Comparison of ENCODE assay signal across 15 mouse cellular contexts in genomic region chr6:38961427-38962033, GRCm38 (mm10).
DNase-seq lines count a peak whose midpoint lies in the region; ATAC-seq lines count a peak whose summit lies in the region.
"Had no signal": no experiment of that assay in that cellular context is flagged by ENCODE, and none has a peak within 500 bp of the region (broad histone marks: within the 10 kb centered on the region; RNA-seq: fewer than 3 reads in every experiment).

No protein-coding gene starts in this region.

- no peaks in the 10 kb centered on the region for H3K4me1 ChIP-seq in forebrain, embryonic 16.5 days (replicated peaks; ENCODE audit: control insufficient read depth, insufficient read depth, low read length)
- H3K4me1 ChIP-seq in forebrain, embryonic 13.5 days, result no peaks in the 10 kb centered on the region
- H3K4me1 ChIP-seq in hindbrain, embryonic 13.5 days (replicated peaks), result peaks cover 15% of the 10 kb centered on the region
- peaks cover 7% of the 10 kb centered on the region; the same call in 1 of the 2 replicates for H3K4me1 ChIP-seq in hindbrain, embryonic 10.5 days (replicated peaks)
- peaks cover 66% of the 10 kb centered on the region for H3K4me1 ChIP-seq in liver, embryonic 13.5 days (replicated peaks)
- peaks cover 42% of the 10 kb centered on the region for H3K4me1 ChIP-seq in liver, embryonic 12.5 days
- H3K4me1 ChIP-seq: embryonic facial prominence, embryonic 12.5 days; forebrain, embryonic 10.5 days; limb, embryonic 12.5 days had no signal

- ATAC-seq in forebrain, embryonic 16.5 days, result peak; percentile 40; the same call in 1 of the 2 replicates
- ATAC-seq in forebrain, embryonic 13.5 days, result no peak; the same call in 1 of the 2 replicates
- peak; percentile 49; the same call in 1 of the 2 replicates for ATAC-seq in hindbrain, embryonic 13.5 days (ENCODE audit: low FRiP score)
- no peak for ATAC-seq in liver, embryonic 13.5 days (ENCODE audit: low read depth)
- ATAC-seq in liver, embryonic 12.5 days, result no peak
- ATAC-seq in activated CD4-positive, CD25-positive, alpha-beta regulatory T cell, adult 4 months, result no peak
- ATAC-seq: inflammation-experienced regulatory T-cells, adult 6 months had no signal

- H3K27me3 ChIP-seq in forebrain, embryonic 16.5 days (replicated peaks; ENCODE audit: control insufficient read depth, insufficient read depth, low read length), result no peaks in the 10 kb centered on the region
- no peaks in the 10 kb centered on the region for H3K27me3 ChIP-seq in forebrain, embryonic 13.5 days
- H3K27me3 ChIP-seq in hindbrain, embryonic 13.5 days, result 0 out of 2 replicates have a peak, but pooled peaks cover 4% of the 10 kb centered on the region
- no peaks in the 10 kb centered on the region for H3K27me3 ChIP-seq in hindbrain, embryonic 10.5 days (ENCODE audit: insufficient read depth, poor library complexity, severe bottlenecking)
- peaks cover 4% of the 10 kb centered on the region; the same call in 1 of the 2 replicates for H3K27me3 ChIP-seq in liver, embryonic 13.5 days
- H3K27me3 ChIP-seq in liver, embryonic 12.5 days (replicated peaks), result peaks cover 7% of the 10 kb centered on the region; the same call in 1 of the 2 replicates
- H3K27me3 ChIP-seq: embryonic facial prominence, embryonic 12.5 days; limb, embryonic 12.5 days; neural tube, embryonic 12.5 days had no signal

- H3K9ac ChIP-seq in forebrain, embryonic 16.5 days (replicated peaks; ENCODE audit: low read depth, low read length), result no peak overlapping the region
- H3K9ac ChIP-seq in forebrain, embryonic 13.5 days, result no peak overlapping the region
- H3K9ac ChIP-seq in hindbrain, embryonic 13.5 days, result peak overlapping the region; percentile 26; the same call in 1 of the 2 replicates
- H3K9ac ChIP-seq in liver, embryonic 13.5 days, result 0 out of 2 replicates have a peak overlapping the region, but pooled peaks have one; percentile 16
- H3K9ac ChIP-seq in liver, embryonic 12.5 days, result no peak overlapping the region
- H3K9ac ChIP-seq: embryonic facial prominence, embryonic 12.5 days; limb, embryonic 12.5 days; neural tube, embryonic 12.5 days had no signal

- no peak overlapping the region for H3K27ac ChIP-seq in forebrain, embryonic 16.5 days (ENCODE audit: low read length)
- no peak overlapping the region for H3K27ac ChIP-seq in forebrain, embryonic 13.5 days
- H3K27ac ChIP-seq in hindbrain, embryonic 13.5 days, result peak overlapping the region; percentile 52; the same call in 1 of the 2 replicates
- H3K27ac ChIP-seq in hindbrain, embryonic 10.5 days, result no peak overlapping the region
- H3K27ac ChIP-seq in liver, embryonic 13.5 days, result no peak overlapping the region
- H3K27ac ChIP-seq in liver, embryonic 12.5 days, result no peak overlapping the region
- H3K27ac ChIP-seq: embryonic facial prominence, embryonic 12.5 days; forebrain, embryonic 10.5 days; limb, embryonic 12.5 days; neural tube, embryonic 12.5 days had no signal

- 61% methylated on average over 8 of the region's 8 CpGs for WGBS in forebrain, embryonic 16.5 days
- 64% methylated on average over 8 of the region's 8 CpGs for WGBS in forebrain, embryonic 13.5 days
- WGBS in hindbrain, embryonic 13.5 days, result 38% methylated on average over 8 of the region's 8 CpGs
- 68% methylated on average over 8 of the region's 8 CpGs for WGBS in hindbrain, embryonic 10.5 days
- WGBS in liver, embryonic 13.5 days (ENCODE audit: insufficient replicate concordance), result 60% methylated on average over 8 of the region's 8 CpGs
- 59% methylated on average over 8 of the region's 8 CpGs for WGBS in liver, embryonic 12.5 days (ENCODE audit: insufficient replicate concordance)

- H3K4me3 ChIP-seq in forebrain, embryonic 16.5 days (replicated peaks; ENCODE audit: low read length), result no peak overlapping the region
- H3K4me3 ChIP-seq in forebrain, embryonic 13.5 days, result no peak overlapping the region
- no peak overlapping the region for H3K4me3 ChIP-seq in hindbrain, embryonic 13.5 days
- H3K4me3 ChIP-seq in hindbrain, embryonic 10.5 days, result no peak overlapping the region
- H3K4me3 ChIP-seq in liver, embryonic 13.5 days (replicated peaks), result no peak overlapping the region
- no peak overlapping the region for H3K4me3 ChIP-seq in liver, embryonic 12.5 days
- H3K4me3 ChIP-seq: embryonic facial prominence, embryonic 12.5 days; forebrain, embryonic 10.5 days; limb, embryonic 12.5 days; neural tube, embryonic 12.5 days had no signal

- no peak for DNase-seq in hindbrain, embryonic 10.5 days (ENCODE audit: low spot score)
- DNase-seq in liver, embryonic 13.5 days, result no peak
- peak; percentile 6 for DNase-seq in MN1 (ENCODE audit: low spot score)
- DNase-seq: kidney, postnatal 10 days; thymus, adult 18-20 months had no signal

- no peaks in the 10 kb centered on the region for H3K9me3 ChIP-seq in forebrain, embryonic 16.5 days (ENCODE audit: control insufficient read depth, low read length)
- no peaks in the 10 kb centered on the region for H3K9me3 ChIP-seq in forebrain, embryonic 13.5 days (replicated peaks)
- no peaks in the 10 kb centered on the region for H3K9me3 ChIP-seq in hindbrain, embryonic 13.5 days
- H3K9me3 ChIP-seq in hindbrain, embryonic 10.5 days, result no peaks in the 10 kb centered on the region
- H3K9me3 ChIP-seq in liver, embryonic 13.5 days (replicated peaks), result no peaks in the 10 kb centered on the region
- no peaks in the 10 kb centered on the region for H3K9me3 ChIP-seq in liver, embryonic 12.5 days (replicated peaks)
- H3K9me3 ChIP-seq: embryonic facial prominence, embryonic 12.5 days; forebrain, embryonic 10.5 days; limb, embryonic 12.5 days; neural tube, embryonic 12.5 days had no signal

- no peak overlapping the region for H3K4me2 ChIP-seq in forebrain, embryonic 16.5 days (ENCODE audit: low read length)
- no peak overlapping the region for H3K4me2 ChIP-seq in forebrain, embryonic 13.5 days
- no peak overlapping the region for H3K4me2 ChIP-seq in hindbrain, embryonic 13.5 days
- no peak overlapping the region for H3K4me2 ChIP-seq in liver, embryonic 13.5 days
- H3K4me2 ChIP-seq in liver, embryonic 12.5 days, result no peak overlapping the region
- H3K4me2 ChIP-seq: embryonic facial prominence, embryonic 12.5 days; limb, embryonic 12.5 days; neural tube, embryonic 12.5 days had no signal

- no peaks in the 10 kb centered on the region for H3K36me3 ChIP-seq in forebrain, embryonic 16.5 days (ENCODE audit: control insufficient read depth, insufficient read depth)
- H3K36me3 ChIP-seq in forebrain, embryonic 13.5 days (ENCODE audit: poor library complexity, severe bottlenecking), result no peaks in the 10 kb centered on the region
- H3K36me3 ChIP-seq in hindbrain, embryonic 13.5 days, result no peaks in the 10 kb centered on the region
- H3K36me3 ChIP-seq in hindbrain, embryonic 10.5 days, result no peaks in the 10 kb centered on the region
- no peaks in the 10 kb centered on the region for H3K36me3 ChIP-seq in liver, embryonic 13.5 days
- H3K36me3 ChIP-seq in liver, embryonic 12.5 days, result no peaks in the 10 kb centered on the region
- H3K36me3 ChIP-seq: embryonic facial prominence, embryonic 12.5 days; forebrain, embryonic 10.5 days; limb, embryonic 12.5 days; neural tube, embryonic 12.5 days had no signal

Comparison
In these comparisons a context has a peak if more than half of its experiments do, and no peak if none do; other contexts are left out.
1. ATAC-seq: peak in forebrain, embryonic 16.5 days (single experiment) and hindbrain, embryonic 13.5 days (single experiment); none in forebrain, embryonic 13.5 days (single experiment), liver, embryonic 13.5 days (single experiment), liver, embryonic 12.5 days (single experiment) and activated CD4-positive, CD25-positive, alpha-beta regulatory T cell, adult 4 months (single experiment).
2. H3K9ac ChIP-seq: peak in hindbrain, embryonic 13.5 days (single experiment) and liver, embryonic 13.5 days (single experiment); none in forebrain, embryonic 16.5 days (single experiment), forebrain, embryonic 13.5 days (single experiment) and liver, embryonic 12.5 days (single experiment).